Mouse (Mus musculus) ovary, adult 10 weeks (tissue): Measurements from ENCODE around the gene Gsn. TPM values are rescaled to one million over a fixed set of nuclear protein-coding genes. Genes with fewer than 3 reads are reported as not detected.

ENCODE experiments used
- polyA plus RNA-seq: library from polyadenylated mRNA; stranded (reverse); fragments of 350-450 nt; fragmentation: Illumina TruSeq; extraction: RNeasy Lipid Tissue Mini Kit (QIAGEN cat#74804); gene quantifications from one replicate; pipeline ENCODE4 v1.2.3, GENCODE M21; 2014

Gsn gene
- 21.4 TPM for polyA plus RNA-seq

DNA sequence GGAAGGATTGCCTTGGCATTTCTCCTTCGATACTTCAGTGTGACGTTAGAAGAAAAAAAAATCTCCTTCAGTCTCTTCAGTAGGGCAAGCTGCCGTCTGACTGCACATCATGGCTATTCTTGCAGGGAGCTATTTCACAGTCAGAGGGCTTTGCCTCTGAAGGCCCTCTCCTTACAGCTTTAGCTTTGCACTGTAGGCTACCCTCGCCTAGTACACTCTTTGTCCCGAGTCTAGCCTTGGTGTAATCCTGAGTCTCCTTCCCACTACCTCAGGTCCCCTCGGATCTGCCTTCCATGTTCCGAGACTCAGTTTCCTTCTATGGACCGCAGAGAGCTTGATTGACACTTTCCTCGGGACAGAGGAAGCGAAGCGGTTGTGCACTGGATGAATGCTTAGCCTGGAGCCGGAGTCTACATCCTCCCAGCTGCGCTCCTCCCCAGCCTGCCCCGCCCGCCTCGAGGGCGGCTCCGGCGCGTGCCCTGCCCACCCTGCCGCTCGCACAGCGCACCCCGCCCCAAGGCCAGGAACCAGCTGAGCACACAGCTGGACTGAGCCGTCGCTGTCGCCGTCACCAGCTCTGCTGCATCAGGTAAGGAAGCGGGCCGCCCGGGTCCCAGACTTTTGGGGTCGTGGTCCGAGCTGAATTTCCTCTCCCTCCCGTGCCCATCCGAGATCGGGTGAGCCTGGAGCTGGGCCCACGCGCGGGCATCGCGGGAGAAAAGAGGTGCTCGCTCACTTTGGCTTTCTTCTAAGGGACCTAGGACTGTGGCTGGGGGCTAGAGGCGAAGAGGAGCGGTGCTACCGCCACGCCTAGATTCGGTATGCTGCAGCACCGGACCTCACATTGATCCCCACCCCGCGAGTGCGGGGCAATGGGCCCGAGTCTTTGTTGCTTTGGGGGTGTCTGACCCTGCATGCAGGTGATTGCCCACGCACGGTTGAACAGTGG lies at the start of gene Gsn:
Gene Gsn, plus strand, starts transcription at position 496 of the 949 bp plus-strand sequence.

DNA sequence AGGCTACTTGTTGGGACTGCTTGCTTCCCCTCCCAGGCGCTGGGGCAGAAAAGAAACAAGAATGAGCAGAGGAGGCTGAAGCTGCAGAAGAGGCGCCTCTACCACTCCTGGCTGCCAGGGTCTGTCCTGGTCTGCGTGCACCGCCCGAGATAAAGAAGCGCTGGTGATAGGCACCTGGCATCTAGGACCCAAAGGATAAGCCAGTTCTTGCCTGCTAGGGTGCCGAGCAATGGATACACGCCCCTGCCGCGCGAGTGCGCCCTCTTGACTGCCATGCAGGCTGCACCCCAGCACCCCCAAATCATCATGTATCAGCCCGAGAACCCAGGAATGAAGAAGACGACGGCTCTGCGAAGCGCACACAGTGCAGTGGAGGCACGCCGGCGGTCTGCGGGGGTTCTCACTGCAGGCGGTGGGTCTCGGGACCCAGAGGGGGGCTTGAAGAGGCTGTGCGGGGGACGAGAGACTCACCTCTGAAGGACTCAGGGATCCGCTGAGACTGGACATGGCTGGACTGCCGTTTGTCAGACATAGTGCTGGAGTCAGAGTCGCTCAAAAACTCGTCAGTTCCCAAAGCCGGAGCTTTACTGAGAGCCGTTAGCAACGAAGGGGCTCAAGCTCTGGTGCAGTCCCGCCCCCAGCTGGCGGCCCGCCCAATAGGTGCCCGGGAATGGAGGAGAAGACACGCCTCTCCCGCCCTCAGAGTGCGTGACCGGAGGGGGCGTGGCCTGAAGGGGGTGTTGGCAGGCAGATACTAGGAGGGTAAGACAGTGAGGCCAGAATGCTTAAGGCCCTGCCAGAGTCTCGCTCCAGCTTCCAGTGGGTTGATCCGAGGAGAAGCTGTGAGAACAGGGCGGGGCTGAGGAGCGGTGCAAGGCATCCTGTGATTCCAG lies 80.5 kb downstream of the Gsn start, which contains the start of gene Stom:
Gene Stom, minus strand, starts transcription at position 589 of the 893 bp plus-strand sequence.

Other genes with a start within 250 kb of the Gsn start
- 2.6 TPM for gene Hc, start 194.9 kb upstream of the Gsn start, polyA plus RNA-seq
- gene AI182371, start 154.8 kb upstream of the Gsn start, polyA plus RNA-seq, result 0.68 TPM
- gene Cntrl, start 146.9 kb upstream of the Gsn start, polyA plus RNA-seq, result 35.7 TPM
- 408 TPM for gene Rab14, start 55.3 kb upstream of the Gsn start, polyA plus RNA-seq
- gene Stom, start 80.6 kb downstream of the Gsn start, polyA plus RNA-seq, result 81.5 TPM
- not detected for gene 4930568D16Rik, start 111.3 kb downstream of the Gsn start, polyA plus RNA-seq
- gene 4930402F06Rik, start 140.8 kb downstream of the Gsn start, polyA plus RNA-seq, result not detected
- 31.9 TPM for gene Ggta1, start 206.9 kb downstream of the Gsn start, polyA plus RNA-seq